Mouse (Mus musculus) lung, adult 2 months (tissue): ENCODE results near the gene Fam234a.

Source experiments
- CTCF ChIP-seq: fragments of 200-500 bp; IDR thresholded peaks from 2 replicates; pipeline ENCODE4 v1.5.1; 2011; ENCODE audit warnings: mild to moderate bottlenecking, low read length, control low read depth; ENCODE audit not compliant: insufficient read depth
- POLR2A ChIP-seq: fragments of 200-500 bp; IDR thresholded peaks from 2 replicates; pipeline ENCODE4 v1.6.1; 2011; ENCODE audit warnings: low read depth, mild to moderate bottlenecking, control low read depth, low read length, borderline replicate concordance; ENCODE audit errors: extremely low read depth

- no peak for TF ChIP-seq POLR2A
- TF ChIP-seq CTCF, result no peak
Measured at GRCm38 (mm10) chr17:26181179-26181578, 62.9 kb downstream of the Fam234a start.
